Mouse (Mus musculus) liver, embryonic 14.5 days (tissue): ENCODE results near the gene Olfr70. TPM values are rescaled to one million over a fixed set of nuclear protein-coding genes. Genes with fewer than 3 reads are reported as not detected.

ENCODE experiments used
- ATAC-seq: fragments of 200-750 bp; cut with Nextera tagmentation; 2 replicates; pipeline ENCODE4 v1.8.0; 2017; ENCODE audit warnings: moderate number of reproducible peaks, mild to moderate bottlenecking, moderate library complexity; ENCODE audit not compliant: insufficient read depth
- DNase-seq, 3 experiments: peaks; one replicate each; pipeline ENCODE4 v3.0.0-alpha.2; 2012 to 2013; ENCODE audit warnings: low read depth in 3 of 3, low spot score in 3 of 3
- H3K27ac ChIP-seq: fragments of 300-500 bp; sonication (generic); 2 replicates; pipeline ENCODE4 v1.5.1; 2014; ENCODE audit warnings: moderate library complexity, mild to moderate bottlenecking, control low read depth, inconsistent platforms
- H3K27me3 ChIP-seq: fragments of 300-500 bp; sonication (generic); 2 replicates; pipeline ENCODE4 v1.6.1; 2014; ENCODE audit warnings: mild to moderate bottlenecking, low read length, moderate library complexity; ENCODE audit not compliant: control insufficient read depth, insufficient read depth
- H3K36me3 ChIP-seq: fragments of 300-500 bp; sonication (generic); replicated peaks from 2 replicates; pipeline ENCODE4 v1.6.1; 2014; ENCODE audit warnings: low read depth; ENCODE audit not compliant: control insufficient read depth, insufficient read depth
- H3K4me1 ChIP-seq, 2 experiments: fragments of 200-500 bp in 1 of 2; fragments of 300-500 bp in 1 of 2; sonication (generic) in 1 of 2; replicated peaks; 2 replicates each; pipeline ENCODE4 v1.6.1; 2012 to 2014; ENCODE audit warnings: antibody characterized with exemption in 1 of 2, inconsistent platforms in 1 of 2, low read length in 1 of 2; ENCODE audit not compliant: control insufficient read depth in 2 of 2, insufficient read depth in 2 of 2
- H3K4me2 ChIP-seq: fragments of 300-500 bp; sonication (generic); 2 replicates; pipeline ENCODE4 v1.6.1; 2014; ENCODE audit warnings: low read depth, mild to moderate bottlenecking, control low read depth, moderate library complexity
- H3K4me3 ChIP-seq, 2 experiments: fragments of 200-500 bp in 1 of 2; fragments of 300-500 bp in 1 of 2; sonication (generic) in 1 of 2; 2 replicates each; pipeline ENCODE4 v1.5.1; 2012 to 2014; ENCODE audit warnings: low read depth in 2 of 2, low read length in 2 of 2, mild to moderate bottlenecking in 2 of 2, control low read depth in 1 of 2, inconsistent platforms in 1 of 2, moderate library complexity in 1 of 2; ENCODE audit not compliant: insufficient read depth in 1 of 2
- H3K9ac ChIP-seq: fragments of 300-500 bp; sonication (generic); replicated peaks from 2 replicates; pipeline ENCODE4 v1.6.1; 2014; ENCODE audit warnings: mild to moderate bottlenecking, control low read depth, moderate library complexity
- H3K9me3 ChIP-seq: fragments of 300-500 bp; sonication (generic); 2 replicates; pipeline ENCODE4 v1.6.1; 2016; ENCODE audit warnings: low read length, mixed read lengths; ENCODE audit not compliant: control insufficient read depth
- CTCF ChIP-seq: IDR thresholded peaks from 2 replicates; pipeline ENCODE4 v1.5.1; 2016; ENCODE audit warnings: antibody characterized with exemption, low read depth, control low read depth
- EP300 ChIP-seq: IDR thresholded peaks from 2 replicates; pipeline ENCODE4 v1.6.1; 2016; ENCODE audit warnings: antibody characterized with exemption, low read depth
- WGBS: fragments of 180-500 bp; shearing (Covaris S2); extraction: QIAGEN DNeasy Blood & Tissue Kit; methylation state at CpG from one replicate; pipeline ENCODE4 v1.1.7; 2014; ENCODE audit not compliant: insufficient replicate concordance; 5-methylcytosine and 5-hydroxymethylcytosine counted together
- polyA plus RNA-seq, 2 experiments: library from polyadenylated mRNA; depleted of rRNA in 1 of 2; stranded (reverse) in 1 of 2; unstranded in 1 of 2; fragments of >200 nt; fragmentation: Nextera tagmentation in 1 of 2; extraction: Ambion mirVana in 1 of 2; gene quantifications; 2 replicates each; pipeline versions ENCODE4 v1.2.1 to v1.2.3; 2012 to 2014

Olfr70 gene
- polyA plus RNA-seq, 2 experiments = not detected

- no peak for ATAC-seq
- Histone ChIP-seq H3K9ac (no peak overlapping the region), H3K36me3 (no peaks in the 10 kb centered on the region), H3K4me1 (no peaks in the 10 kb centered on the region), H3K4me2 (no peak overlapping the region), H3K4me3 (no peak overlapping the region), H3K27ac (no peak overlapping the region), H3K9me3 (no peaks in the 10 kb centered on the region), H3K27me3 (no peaks in the 10 kb centered on the region)
- TF ChIP-seq EP300 (no peak), CTCF (peak; percentile 83)
- peak in 1 of 3 experiments; percentile 20 for DNase-seq
- WGBS = 1% methylated on average over 2 of the region's 2 CpGs
Observed at GRCm38 (mm10) chr4:43711821-43712220, 11.2 kb upstream of the Olfr70 start.

GRCm38 (mm10) chr4:43709869-43710268 is 9.3 kb upstream of the Olfr70 start, which contains the start of gene Olfr71:
Gene Olfr71 (minus strand): TSS chr4:43710255.
- no peak within 1 kb of the TSS for H3K4me3 ChIP-seq
- ATAC-seq (no peak), DNase-seq (no peak)
- no peak within 1 kb of the TSS for H3K4me2 ChIP-seq
- H3K27me3 ChIP-seq = no peaks in the 10 kb centered on the region
- H3K9ac ChIP-seq = no peak within 1 kb of the TSS
- no peaks in the 10 kb centered on the region for H3K9me3 ChIP-seq
- H3K27ac ChIP-seq = no peak within 1 kb of the TSS
- no peaks in the 10 kb centered on the region for H3K36me3 ChIP-seq
- 48% methylated on average over 6 of the region's 6 CpGs for WGBS
- no peaks in the 10 kb centered on the region for H3K4me1 ChIP-seq
- TF ChIP-seq CTCF = no peak
- TF ChIP-seq EP300 = no peak

DNA sequence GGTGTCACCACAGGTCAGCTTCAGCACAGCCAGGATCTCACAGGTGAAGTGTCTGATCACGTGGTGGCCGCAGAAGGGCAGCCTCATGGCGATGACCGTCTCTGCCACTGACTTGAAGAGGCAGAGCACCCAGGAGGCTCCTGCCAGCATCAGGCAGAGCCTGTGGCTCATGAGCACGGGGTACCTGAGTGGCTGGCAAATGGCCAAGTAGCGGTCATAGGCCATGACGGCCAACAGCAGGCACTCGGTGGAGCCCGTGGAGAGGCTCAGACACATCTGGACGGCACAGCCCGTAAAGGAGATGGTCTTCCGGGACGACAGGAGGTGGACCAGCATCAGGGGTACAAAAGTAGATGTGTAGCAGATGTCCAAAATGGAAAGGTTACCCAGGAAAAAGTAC is 5.4 kb upstream of the Olfr70 start:
- no peaks in the 10 kb centered on the region for H3K36me3 ChIP-seq
- TF ChIP-seq CTCF (no peak), EP300 (no peak)

DNA sequence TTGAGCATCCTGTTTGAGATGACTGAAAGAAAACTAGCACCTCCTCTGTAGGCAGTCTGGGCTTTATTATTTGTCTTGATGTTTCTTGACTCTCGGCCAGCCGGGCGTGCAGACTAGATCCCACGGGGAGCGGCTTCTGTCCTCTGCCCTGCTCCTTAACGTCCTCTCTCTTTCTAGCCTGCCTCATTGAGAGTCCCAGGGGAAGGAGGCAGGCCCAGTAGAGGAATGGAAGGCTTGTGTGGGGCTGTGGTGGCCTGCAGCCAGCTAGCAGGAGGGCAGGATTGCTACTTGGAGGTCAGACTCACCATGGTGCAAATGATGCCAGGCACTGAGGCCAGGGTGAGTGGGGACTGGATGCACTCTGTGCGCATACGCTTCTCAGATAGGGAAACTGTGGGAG is 3.2 kb upstream of the Olfr70 start:
- Histone ChIP-seq H3K4me1 (no peaks in the 10 kb centered on the region), H3K9ac (no peak overlapping the region), H3K4me3 (no peak overlapping the region), H3K9me3 (no peaks in the 10 kb centered on the region), H3K4me2 (no peak overlapping the region), H3K27me3 (no peaks in the 10 kb centered on the region), H3K27ac (no peak overlapping the region), H3K36me3 (no peaks in the 10 kb centered on the region)
- WGBS = 86% methylated on average over 8 of the region's 8 CpGs
- TF ChIP-seq CTCF (no peak), EP300 (no peak)
- DNase-seq = no peak
- no peak for ATAC-seq

More for the DNA sequence above, 5.4 kb upstream of the Olfr70 start:
- 69% methylated on average over 13 of the region's 13 CpGs for WGBS
- Histone ChIP-seq H3K4me2 (no peak overlapping the region), H3K4me3 (no peak overlapping the region), H3K27me3 (no peaks in the 10 kb centered on the region), H3K9me3 (no peaks in the 10 kb centered on the region), H3K27ac (no peak overlapping the region), H3K9ac (no peak overlapping the region), H3K4me1 (no peaks in the 10 kb centered on the region)
- ATAC-seq (no peak), DNase-seq (no peak)

GRCm38 (mm10) chr4:43703439-43703838 is 2.8 kb upstream of the Olfr70 start:
- no peaks in the 10 kb centered on the region for H3K36me3 ChIP-seq
- H3K4me2 ChIP-seq = no peak overlapping the region
- H3K9ac ChIP-seq = no peak overlapping the region
- no peak for ATAC-seq
- no peak overlapping the region for H3K27ac ChIP-seq
- peak; percentile 72 for TF ChIP-seq CTCF
- TF ChIP-seq EP300 = no peak
- H3K4me3 ChIP-seq = no peak overlapping the region
- no peaks in the 10 kb centered on the region for H3K9me3 ChIP-seq
- no peaks in the 10 kb centered on the region for H3K27me3 ChIP-seq
- no peak for DNase-seq
- no peaks in the 10 kb centered on the region for H3K4me1 ChIP-seq
- WGBS = 64% methylated on average over 6 of the region's 6 CpGs
